Mouse (Mus musculus) adrenal gland, adult 10 weeks (tissue): ENCODE data around the gene Exosc8. TPM values are rescaled to one million over a fixed set of nuclear protein-coding genes. Genes with fewer than 3 reads are reported as not detected.

ENCODE experiments used
- polyA plus RNA-seq: library from polyadenylated mRNA; stranded (reverse); fragments of 350-450 nt; fragmentation: Illumina TruSeq; extraction: RNeasy Lipid Tissue Mini Kit (QIAGEN cat#74804); gene quantifications from one replicate; pipeline ENCODE4 v1.2.3, GENCODE M21; 2014; ENCODE audit warnings: low read depth, low replicate concordance

The Exosc8 gene
- 31.7 TPM for polyA plus RNA-seq

GRCm38 (mm10) chr3:54735247-54736046, at the start of gene Exosc8, which contains the start of gene Alg5:
Gene Exosc8, minus strand, starts transcription at chr3:54735393.
Gene Alg5, plus strand, starts transcription at chr3:54735539.

DNA sequence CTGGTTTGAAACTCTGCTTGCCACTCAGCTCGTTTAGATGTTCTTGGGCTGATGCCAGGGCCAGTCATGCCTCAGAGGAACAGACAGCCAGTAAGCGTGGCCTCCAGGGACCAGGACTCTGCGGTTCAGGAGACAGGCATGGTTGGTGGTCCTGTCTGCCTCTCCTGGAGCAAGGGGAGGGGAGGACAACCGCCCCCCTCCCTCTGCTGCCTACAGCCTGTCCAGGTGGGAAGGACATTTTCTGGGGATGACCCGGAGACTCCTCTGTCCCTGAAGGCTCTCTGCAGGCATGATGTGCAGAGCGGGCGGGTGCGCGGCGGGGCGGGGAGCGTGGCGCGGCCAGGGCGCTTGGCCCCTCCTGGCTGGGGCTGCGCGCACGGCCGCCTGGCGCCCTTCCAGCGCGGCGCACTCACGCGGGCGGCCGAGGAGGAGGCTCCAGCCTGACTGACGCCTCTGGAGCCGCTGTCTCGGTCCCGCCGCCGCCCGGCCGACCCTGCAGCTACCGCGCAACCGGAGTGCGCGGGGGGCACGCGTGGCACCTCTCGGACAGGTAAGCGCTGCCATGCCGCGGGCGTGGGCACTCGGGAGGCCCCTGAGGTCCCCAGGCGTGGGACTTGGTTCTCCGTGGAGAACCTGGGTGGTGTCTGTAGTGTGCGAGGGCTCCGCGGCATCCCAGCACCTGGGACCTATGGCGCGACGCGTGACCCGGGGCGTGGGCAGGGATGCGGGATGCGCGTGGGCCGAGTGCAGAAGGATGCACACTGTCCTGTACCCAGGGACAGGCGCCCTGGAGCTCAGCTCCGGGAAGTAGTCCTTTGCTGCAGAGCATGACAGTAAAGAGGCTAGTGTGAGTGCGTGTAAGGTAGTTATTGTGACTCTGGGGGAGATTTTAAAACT, 20.2 kb upstream of the Exosc8 start, which contains the start of gene Smad9:
Smad9 (plus strand) TSS at position 438 of the 897 bp plus-strand sequence.

DNA sequence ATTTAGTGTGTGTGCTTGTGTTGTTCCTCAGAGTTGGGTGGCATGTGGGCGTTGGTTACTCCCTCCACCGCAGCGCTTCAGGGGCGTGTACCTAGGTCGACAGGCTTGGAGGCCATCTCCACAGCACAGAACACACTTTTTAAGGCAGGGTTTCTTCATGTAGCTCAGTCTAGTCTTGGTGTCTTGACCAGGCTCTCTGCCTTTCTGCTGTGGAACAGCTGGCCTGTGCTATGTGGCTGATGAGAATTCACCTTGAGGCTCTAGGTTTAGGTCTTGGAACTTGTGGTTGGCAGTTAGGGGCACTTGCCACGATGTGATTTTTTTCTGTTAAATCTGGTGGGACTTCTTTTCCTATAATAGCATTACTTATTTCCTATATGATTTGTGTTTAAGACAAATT, 20.9 kb downstream of the Exosc8 start, which contains the start of gene Gm21958:
Gm21958 (minus strand) TSS at position 101 of the 400 bp plus-strand sequence.

DNA sequence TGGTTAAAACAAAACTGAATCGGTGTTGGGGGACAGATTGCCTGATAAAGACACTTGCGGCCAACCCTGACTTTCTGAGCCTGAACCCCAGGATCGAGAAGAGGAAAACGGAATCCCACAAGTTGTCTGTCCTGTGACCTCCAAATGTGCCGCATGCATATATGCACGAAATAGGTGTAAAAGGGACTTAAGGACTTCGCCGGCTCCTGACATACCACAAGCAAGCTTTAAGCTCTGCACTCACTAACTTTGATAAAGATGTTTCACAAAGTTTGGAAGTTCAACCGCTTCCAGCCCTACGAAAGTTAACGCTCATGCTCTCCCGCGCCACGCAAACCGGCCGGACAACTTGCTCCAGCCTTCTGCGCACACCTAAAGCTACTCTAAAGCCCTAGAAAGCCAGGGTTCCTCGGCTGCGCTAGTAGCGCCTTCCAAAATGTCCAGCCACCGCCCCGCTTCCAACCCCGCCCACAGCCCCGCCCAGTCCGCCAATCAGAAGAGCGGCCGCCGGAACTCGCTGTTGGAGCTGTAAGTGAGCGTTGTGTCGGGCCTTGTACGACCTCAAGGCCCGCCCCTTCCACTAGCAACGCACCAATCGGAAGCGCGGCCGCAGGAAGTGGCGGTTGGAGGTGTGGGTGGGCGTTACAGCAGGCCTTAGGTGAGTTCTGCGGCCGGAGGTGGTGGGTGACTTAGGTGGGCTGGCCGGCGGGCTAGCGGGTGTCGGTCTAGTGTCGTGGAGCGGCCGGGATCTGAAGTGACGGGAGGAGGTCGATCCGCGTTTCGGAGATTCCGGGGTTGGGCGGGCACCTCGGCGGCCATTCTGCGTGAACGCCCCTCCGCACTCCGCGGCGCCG, 42.8 kb downstream of the Exosc8 start, which contains the start of gene Supt20:
Supt20 (plus strand) TSS at position 606 of the 854 bp plus-strand sequence.

Other genes starting within 250 kb of the Exosc8 start
- 68.7 TPM for gene Supt20, start 42.6 kb downstream of the Exosc8 start, polyA plus RNA-seq
- not detected for gene Gm21958, start 21.0 kb downstream of the Exosc8 start, polyA plus RNA-seq
- 46.5 TPM for gene Alg5, start 146 bp upstream of the Exosc8 start, polyA plus RNA-seq
- 61.3 TPM for gene Smad9, start 20.2 kb upstream of the Exosc8 start, polyA plus RNA-seq
- 16.5 TPM for gene Rfxap, start 72.4 kb upstream of the Exosc8 start, polyA plus RNA-seq
- not detected for gene Sertm1, start 180.5 kb upstream of the Exosc8 start, polyA plus RNA-seq